Mouse (Mus musculus): ENCODE data around the gene Tmem252. TPM values are rescaled to one million over a fixed set of nuclear protein-coding genes. Genes with fewer than 3 reads are reported as not detected.

Gene Tmem252
- polyA plus RNA-seq, 1 experiment from 2014 or later, result 3.8 TPM

Other genes with a start within 250 kb of the Tmem252 start
- 35.2 and 37.5 TPM in 2 replicates for gene Fam122a, start 196.7 kb upstream of the Tmem252 start, polyA plus RNA-seq (2015; fragmentation: Nextera tagmentation; extraction: Ambion mirVana)
- gene Pip5k1b, start 118.1 kb upstream of the Tmem252 start, polyA plus RNA-seq (2015; fragmentation: Nextera tagmentation; extraction: Ambion mirVana), result 22.1 and 26.1 TPM in 2 replicates
- gene Pgm5, start 187.8 kb downstream of the Tmem252 start, polyA plus RNA-seq (2015; fragmentation: Nextera tagmentation; extraction: Ambion mirVana), result 3.0 and 4.8 TPM in 2 replicates
- 316 and 355 TPM in 2 replicates for gene Gm10053, start 201.7 kb downstream of the Tmem252 start, polyA plus RNA-seq (2015; fragmentation: Nextera tagmentation; extraction: Ambion mirVana)
- not detected in 2 replicates for gene Foxd4, start 227.2 kb downstream of the Tmem252 start, polyA plus RNA-seq (2015; fragmentation: Nextera tagmentation; extraction: Ambion mirVana)

Measured in intestine, embryonic 16.5 days (tissue).